Mouse (Mus musculus) heart, postnatal 0 days (tissue): ENCODE results near the gene Treh. TPM values are rescaled to one million over a fixed set of nuclear protein-coding genes. Genes with fewer than 3 reads are reported as not detected.

Experiments
- ATAC-seq: fragments of 200-750 bp; cut with Nextera tagmentation; 2 replicates; pipeline ENCODE4 v1.8.0; 2017; ENCODE audit warnings: low read depth, moderate number of reproducible peaks, moderate library complexity; ENCODE audit not compliant: insufficient read depth
- DNase-seq: peaks from one replicate; pipeline ENCODE4 v3.0.0-alpha.2; 2016; ENCODE audit warnings: low spot score
- H3K27ac ChIP-seq: fragments of 300-500 bp; sonication (generic); 2 replicates; pipeline ENCODE4 v1.5.1; 2014; ENCODE audit warnings: low read depth, mild to moderate bottlenecking
- H3K27me3 ChIP-seq: fragments of 300-500 bp; sonication (generic); 2 replicates; pipeline ENCODE4 v1.6.1; 2014; ENCODE audit warnings: low read length, mixed read lengths; ENCODE audit not compliant: control insufficient read depth, insufficient read depth
- H3K36me3 ChIP-seq: fragments of 300-500 bp; sonication (generic); replicated peaks from 2 replicates; pipeline ENCODE4 v1.6.1; 2014; ENCODE audit warnings: low read length, mixed read lengths; ENCODE audit not compliant: control insufficient read depth, insufficient read depth
- H3K4me1 ChIP-seq: fragments of 300-500 bp; sonication (generic); 2 replicates; pipeline ENCODE4 v1.6.1; 2014; ENCODE audit warnings: antibody characterized with exemption; ENCODE audit not compliant: control insufficient read depth, insufficient read depth
- H3K4me2 ChIP-seq: fragments of 300-500 bp; sonication (generic); 2 replicates; pipeline ENCODE4 v1.6.1; 2014; ENCODE audit warnings: low read depth, mild to moderate bottlenecking, low read length, moderate library complexity
- H3K4me3 ChIP-seq: fragments of 300-500 bp; sonication (generic); 2 replicates; pipeline ENCODE4 v1.5.1; 2014; ENCODE audit warnings: low read depth, low read length
- H3K9ac ChIP-seq: fragments of 300-500 bp; sonication (generic); replicated peaks from 2 replicates; pipeline ENCODE4 v1.6.1; 2014; ENCODE audit warnings: low read depth, low read length, mixed read lengths
- H3K9me3 ChIP-seq: fragments of 300-500 bp; sonication (generic); replicated peaks from 2 replicates; pipeline ENCODE4 v1.6.1; 2016; ENCODE audit warnings: low read length; ENCODE audit not compliant: control insufficient read depth
- CTCF ChIP-seq: IDR thresholded peaks from 2 replicates; pipeline ENCODE4 v1.5.1; 2016; ENCODE audit warnings: antibody characterized with exemption, control low read depth, low read depth
- EP300 ChIP-seq: IDR thresholded peaks from 2 replicates; pipeline ENCODE4 v1.6.1; 2016; ENCODE audit warnings: antibody characterized with exemption, low read depth
- WGBS: fragments of 180-500 bp; shearing (Covaris S2); extraction: QIAGEN DNeasy Blood & Tissue Kit; methylation state at CpG from one replicate; pipeline ENCODE4 v1.1.7; 2014; 5-methylcytosine and 5-hydroxymethylcytosine counted together
- polyA plus RNA-seq: library from polyadenylated mRNA; unstranded; fragments of >200 nt; fragmentation: Nextera tagmentation; extraction: Ambion mirVana; gene quantifications from 2 replicates; pipeline ENCODE4 v1.2.1, GENCODE M21; 2015
- total RNA-seq: library from RNA; depleted of rRNA; stranded (reverse); fragments of >200 nt; gene quantifications from 2 replicates; pipeline ENCODE4 v1.2.3, GENCODE M21; 2014; ENCODE audit warnings: low replicate concordance

Treh gene
- total and polyA plus RNA-seq, 2 experiments from 2014 or later: not detected

DNA sequence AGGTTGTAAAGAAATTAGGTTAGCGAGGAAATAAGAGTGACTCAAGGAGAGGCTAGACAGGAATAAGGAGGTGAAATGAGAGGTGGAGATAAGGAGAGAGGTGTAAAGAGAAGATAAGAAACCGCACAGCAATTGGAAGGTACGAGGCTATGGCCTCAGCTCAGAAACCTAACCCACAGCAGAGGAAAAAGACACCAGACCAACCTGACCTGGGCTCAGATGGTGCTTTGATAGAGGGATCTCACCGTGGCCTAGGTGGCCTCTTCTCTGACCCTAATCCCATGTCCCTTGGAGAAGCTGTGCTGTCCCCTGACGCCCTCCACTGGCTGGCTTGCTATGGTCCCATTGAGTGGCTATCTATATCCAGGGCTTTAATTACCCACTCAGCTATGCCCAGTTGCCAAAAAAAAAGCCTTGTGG, 59.1 kb downstream of the Treh start:
- no peak for DNase-seq
- 54% methylated on average over 5 of the region's 5 CpGs for WGBS
- H3K4me2 ChIP-seq: peak overlapping the region; percentile 78; the same call in 1 of the 2 replicates
- H3K27me3 ChIP-seq: no peaks in the 10 kb centered on the region
- no peaks in the 10 kb centered on the region; the same call in 1 of the 2 replicates for H3K36me3 ChIP-seq
- no peaks in the 10 kb centered on the region for H3K9me3 ChIP-seq
- no peak overlapping the region for H3K27ac ChIP-seq
- 0 out of 2 replicates have a peak overlapping the region, but pooled peaks have one; percentile 0 for H3K9ac ChIP-seq
- TF ChIP-seq EP300: no peak
- TF ChIP-seq CTCF: no peak
- H3K4me3 ChIP-seq: no peak overlapping the region
- H3K4me1 ChIP-seq: peaks cover 7% of the 10 kb centered on the region; the same call in 1 of the 2 replicates
- ATAC-seq: no peak

DNA sequence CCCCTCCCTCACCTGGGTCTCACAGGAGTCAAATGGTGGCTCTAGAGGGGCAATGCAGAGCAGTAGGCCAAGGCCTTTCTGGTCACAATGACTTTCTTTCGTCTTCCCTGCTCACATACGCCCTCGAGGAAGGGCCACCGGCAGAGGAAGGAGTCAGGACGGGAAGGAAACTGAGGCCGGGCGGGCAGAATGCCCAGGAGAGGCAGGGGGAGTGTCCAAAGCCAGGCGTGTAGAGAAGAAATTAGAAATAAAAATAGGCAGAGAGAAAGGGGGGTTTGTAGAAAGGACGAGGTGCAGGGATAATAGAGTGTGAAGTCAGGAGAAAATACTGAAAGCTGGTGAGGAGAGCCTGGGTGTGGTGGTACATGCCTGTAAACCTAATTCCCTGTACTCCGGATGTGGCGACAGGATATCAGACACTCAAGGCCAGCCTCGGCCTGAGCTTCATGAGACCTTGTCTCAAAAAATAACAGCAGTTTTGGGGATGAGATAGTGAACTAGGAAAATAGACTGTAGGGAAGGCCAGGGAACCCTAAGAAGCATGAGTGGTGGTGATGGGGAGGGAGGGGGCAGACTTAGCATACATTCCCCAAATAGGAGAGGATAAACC, 60.0 kb downstream of the Treh start:
- peak overlapping the region; percentile 78 for H3K4me2 ChIP-seq
- H3K27me3 ChIP-seq: no peaks in the 10 kb centered on the region
- H3K36me3 ChIP-seq: no peaks in the 10 kb centered on the region; the same call in 1 of the 2 replicates
- no peaks in the 10 kb centered on the region for H3K9me3 ChIP-seq
- 60% methylated on average over 12 of the region's 12 CpGs for WGBS
- H3K9ac ChIP-seq: peak overlapping the region; percentile 51
- ATAC-seq (no peak), DNase-seq (no peak)
- H3K27ac ChIP-seq: peak overlapping the region; percentile 80
- TF ChIP-seq EP300 (no peak), CTCF (no peak)
- H3K4me3 ChIP-seq: peak overlapping the region; percentile 57
- H3K4me1 ChIP-seq: peaks cover 7% of the 10 kb centered on the region; the same call in 1 of the 2 replicates

DNA sequence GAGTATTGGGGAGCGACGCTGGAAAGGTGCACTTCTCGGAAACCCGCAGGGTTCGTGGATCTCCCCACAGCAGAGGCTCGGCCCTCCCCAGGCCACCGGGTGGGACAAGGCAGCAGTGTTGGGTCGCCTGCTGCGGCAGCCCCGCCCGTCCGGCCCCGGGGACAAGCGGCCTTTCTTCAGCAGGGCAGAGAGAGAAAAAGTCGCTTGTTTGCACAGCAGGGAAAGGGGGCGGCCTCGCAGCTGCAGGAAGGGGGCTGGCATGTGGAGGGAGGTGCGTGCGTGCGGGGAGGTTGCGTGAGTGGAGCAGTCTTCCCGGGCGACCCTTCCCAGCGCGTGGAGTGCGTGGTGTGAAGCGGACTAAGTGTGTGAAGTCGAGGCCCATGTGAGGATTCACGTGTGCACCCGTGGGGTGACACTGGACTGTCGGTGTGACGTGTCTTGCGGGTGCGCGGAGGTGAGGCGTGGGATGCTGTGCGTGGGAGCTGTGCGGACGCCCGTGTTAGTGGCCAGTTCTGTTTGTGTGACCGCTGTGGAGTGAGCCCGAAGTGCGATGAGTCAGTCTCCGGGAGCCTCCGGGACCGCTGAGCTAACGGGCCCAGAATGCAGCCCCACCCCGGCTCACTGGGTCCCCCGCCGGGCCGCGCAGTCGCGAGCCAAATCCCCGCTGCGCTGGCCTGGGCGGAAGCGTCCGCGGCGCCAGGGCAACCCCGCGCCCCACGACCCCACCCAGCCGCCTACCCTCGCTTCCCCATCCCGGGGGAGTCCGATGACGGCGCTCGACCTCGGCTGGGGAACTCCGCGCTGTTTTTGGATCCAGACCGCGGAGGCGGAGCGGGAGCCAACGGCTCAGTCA, 60.9 kb downstream of the Treh start:
- no peaks in the 10 kb centered on the region; the same call in 1 of the 2 replicates for H3K36me3 ChIP-seq
- WGBS: 3% methylated on average over 79 of the region's 79 CpGs
- H3K27me3 ChIP-seq: no peaks in the 10 kb centered on the region
- H3K9ac ChIP-seq: peak overlapping the region; percentile 51
- peak overlapping the region; percentile 57 for H3K4me3 ChIP-seq
- no peak for TF ChIP-seq EP300
- no peak for TF ChIP-seq CTCF
- peak; percentile 57 for DNase-seq
- peak; percentile 47 for ATAC-seq
- H3K27ac ChIP-seq: peak overlapping the region; percentile 80
- H3K4me2 ChIP-seq: peak overlapping the region; percentile 78
- H3K9me3 ChIP-seq: no peaks in the 10 kb centered on the region
- peaks cover 7% of the 10 kb centered on the region; the same call in 1 of the 2 replicates for H3K4me1 ChIP-seq

DNA sequence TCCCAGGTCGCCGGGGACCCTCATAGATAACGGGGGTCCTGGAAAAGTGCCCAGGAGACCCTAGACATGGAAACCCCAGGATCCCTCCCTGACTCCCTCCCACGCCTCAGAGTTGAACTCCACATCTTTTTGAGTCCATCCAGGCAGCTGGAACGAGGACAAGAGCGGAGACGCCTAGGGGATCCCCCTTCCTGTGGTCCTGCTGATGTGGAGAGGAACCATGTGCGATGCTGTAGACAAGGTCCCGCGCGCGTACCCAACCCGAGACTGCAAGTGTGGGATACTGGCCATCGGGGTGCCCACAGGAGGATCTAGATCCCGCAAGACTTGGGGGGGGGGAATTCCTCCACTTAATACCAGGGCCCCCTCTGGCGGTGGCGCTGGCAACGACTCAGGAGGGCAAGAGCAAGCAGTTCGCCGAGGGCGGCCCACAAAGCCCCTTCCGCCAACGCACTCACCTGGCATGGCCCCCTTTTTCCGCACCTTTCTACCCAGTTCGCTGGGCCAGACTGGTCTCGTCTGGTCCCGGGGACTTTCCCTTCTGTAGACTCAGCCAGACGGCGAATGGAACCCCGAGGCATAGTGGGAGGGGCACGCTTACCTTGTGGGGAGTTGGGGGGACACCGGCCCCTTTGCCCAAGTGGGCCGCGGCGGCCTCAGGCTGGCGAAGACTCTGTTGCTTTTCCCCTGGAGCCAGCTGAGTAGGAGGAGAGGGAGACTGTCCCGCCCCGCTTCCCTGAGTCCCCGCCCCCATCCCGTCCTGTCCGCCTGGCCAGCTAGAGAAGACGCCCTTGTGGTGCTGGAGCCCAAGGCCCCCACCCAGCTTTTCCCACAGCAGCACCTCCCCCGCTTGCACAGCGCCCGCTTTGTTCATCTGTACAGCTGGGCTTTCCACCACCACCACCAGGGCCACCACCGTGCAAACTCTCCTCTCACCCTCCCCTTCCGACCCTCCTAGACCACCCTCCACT, 61.8 kb downstream of the Treh start, which contains the start of gene Phldb1:
Phldb1 (minus strand) TSS at position 675 of the 971 bp plus-strand sequence.
- Histone ChIP-seq H3K4me3 (peak within 1 kb of the TSS; percentile 57), H3K27ac (peak within 1 kb of the TSS; percentile 80), H3K9me3 (no peaks in the 10 kb centered on the region), H3K4me2 (peak within 1 kb of the TSS; percentile 78), H3K9ac (peak within 1 kb of the TSS; percentile 51), H3K4me1 (peaks cover 7% of the 10 kb centered on the region; the same call in 1 of the 2 replicates), H3K27me3 (no peaks in the 10 kb centered on the region), H3K36me3 (no peaks in the 10 kb centered on the region; the same call in 1 of the 2 replicates)
- WGBS: 1% methylated on average over 46 of the region's 47 CpGs
- peak; percentile 54 for TF ChIP-seq CTCF
- TF ChIP-seq EP300: no peak; the same call in 1 of the 2 replicates
- ATAC-seq: peak; percentile 73
- peak; percentile 86 for DNase-seq
